Mouse (Mus musculus) thymus, adult 2 months (tissue): ENCODE data around the gene Ldhd.

Experiments used
- CTCF ChIP-seq: fragments of 200-500 bp; IDR thresholded peaks from 2 replicates; pipeline ENCODE4 v1.5.1; 2012; ENCODE audit warnings: mild to moderate bottlenecking, control low read depth, low read length, moderate library complexity, borderline replicate concordance; ENCODE audit not compliant: control insufficient read depth, poor library complexity, insufficient read depth; ENCODE audit errors: extremely low read depth
- POLR2A ChIP-seq: fragments of 200-500 bp; IDR thresholded peaks from 2 replicates; pipeline ENCODE4 v1.6.1; 2012; ENCODE audit warnings: mild to moderate bottlenecking, low read length, control low read depth, moderate library complexity; ENCODE audit not compliant: control insufficient read depth, poor library complexity, insufficient read depth; ENCODE audit errors: extremely low read depth

- no peak for TF ChIP-seq POLR2A
- TF ChIP-seq CTCF = no peak
Measured at GRCm38 (mm10) chr8:111604986-111605385, 25.2 kb downstream of the Ldhd start.
